Mouse (Mus musculus): ENCODE data around the gene Esp16.
"Not testable (repeated sequence)": the region's sequence is repeated elsewhere in the genome, so short reads cannot be mapped to it uniquely, and the experiment has no call there.

Esp16 gene

DNA sequence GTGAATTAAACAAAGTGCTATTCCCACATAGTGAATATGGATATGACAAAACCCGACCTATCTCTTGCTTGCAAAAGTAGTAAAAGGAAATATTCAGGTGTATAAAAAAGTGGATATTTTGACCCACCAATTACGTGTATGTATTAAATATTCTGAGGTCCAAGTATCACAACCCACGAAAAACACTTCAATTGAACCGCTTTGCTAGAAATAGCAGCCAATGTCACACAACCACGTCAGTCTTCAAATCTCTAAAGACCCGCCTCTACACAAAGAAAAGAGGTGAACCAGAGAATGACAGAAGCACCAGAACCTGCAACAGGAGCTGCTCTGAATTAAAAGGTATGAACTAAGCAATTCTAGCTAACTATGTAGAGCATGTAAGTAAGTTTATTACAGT, at the start of gene Esp16:
Gene Esp16, plus strand, starts transcription at position 301 of the 400 bp plus-strand sequence.
- not testable (repeated sequence) for DNase-seq (ENCODE audit: low read depth)

GRCm38 (mm10) chr17:39498043-39498442, 37.9 kb upstream of the Esp16 start:
- DNase-seq (ENCODE audit: low read depth): not testable (repeated sequence)
